Mouse (Mus musculus) lung, embryonic 15.5 days (tissue): ENCODE data around the gene Neurl4. TPM values are rescaled to one million over a fixed set of nuclear protein-coding genes. Genes with fewer than 3 reads are reported as not detected.
A peak's percentile ranks its signal among the peaks of the same experiment; 100 is the strongest.

ENCODE experiments used
- ATAC-seq: fragments of 200-750 bp; cut with Nextera tagmentation; 2 replicates; pipeline ENCODE4 v1.8.0; 2017; ENCODE audit warnings: moderate number of reproducible peaks, borderline replicate concordance; ENCODE audit not compliant: low FRiP score, low TSS enrichment; ENCODE audit errors: extremely low read depth
- H3K27ac ChIP-seq: fragments of 300-500 bp; sonication (generic); 2 replicates; pipeline ENCODE4 v1.5.1; 2015; ENCODE audit warnings: moderate library complexity, mild to moderate bottlenecking, inconsistent platforms
- H3K27me3 ChIP-seq: fragments of 300-500 bp; sonication (generic); 2 replicates; pipeline ENCODE4 v1.6.1; 2015; ENCODE audit warnings: inconsistent platforms
- H3K36me3 ChIP-seq: fragments of 300-500 bp; sonication (generic); 2 replicates; pipeline ENCODE4 v1.6.1; 2015; ENCODE audit warnings: inconsistent platforms
- H3K4me1 ChIP-seq: fragments of 300-500 bp; sonication (generic); 2 replicates; pipeline ENCODE4 v1.6.1; 2015; ENCODE audit warnings: inconsistent platforms
- H3K4me2 ChIP-seq: fragments of 300-500 bp; sonication (generic); 2 replicates; pipeline ENCODE4 v1.6.1; 2015; ENCODE audit warnings: inconsistent platforms, mild to moderate bottlenecking, moderate library complexity
- H3K4me3 ChIP-seq: fragments of 300-500 bp; sonication (generic); 2 replicates; pipeline ENCODE4 v1.5.1; 2015; ENCODE audit warnings: mild to moderate bottlenecking, inconsistent platforms
- H3K9ac ChIP-seq: fragments of 300-500 bp; sonication (generic); 2 replicates; pipeline ENCODE4 v1.6.1; 2015; ENCODE audit warnings: inconsistent platforms
- H3K9me3 ChIP-seq: fragments of 300-500 bp; sonication (generic); 2 replicates; pipeline ENCODE4 v1.6.1; 2016; ENCODE audit warnings: inconsistent platforms
- WGBS: fragments of 180-500 bp; shearing (Covaris S2); methylation state at CpG from one replicate; pipeline ENCODE4 v1.1.7; 2015; 5-methylcytosine and 5-hydroxymethylcytosine counted together
- polyA plus RNA-seq: library from polyadenylated mRNA; unstranded; fragments of >200 nt; fragmentation: Nextera tagmentation; extraction: Ambion mirVana; gene quantifications from 2 replicates; pipeline ENCODE4 v1.2.1, GENCODE M21; 2015

Neurl4 gene
- polyA plus RNA-seq, 1 experiment from 2014 or later: 7.1 TPM

DNA sequence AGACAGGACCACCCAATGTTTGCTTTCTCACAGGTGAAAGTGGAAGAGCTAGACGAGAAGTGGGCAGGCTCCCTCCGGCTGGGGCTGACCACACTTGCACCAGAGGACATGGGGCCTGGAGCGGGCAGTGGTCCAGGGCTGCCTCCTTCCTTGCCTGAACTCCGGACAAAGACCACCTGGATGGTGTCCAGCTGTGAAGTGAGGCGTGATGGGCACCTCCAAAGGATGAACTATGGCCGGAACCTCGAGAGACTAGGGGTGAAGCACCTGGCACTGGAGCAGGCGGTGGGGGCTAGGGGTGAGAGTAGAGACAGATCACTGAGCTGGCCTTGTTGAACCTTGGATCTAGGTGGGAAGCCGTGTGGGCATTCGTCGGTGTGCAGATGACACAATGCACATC, 7.8 kb downstream of the Neurl4 start:
- 88% methylated on average over 11 of the region's 11 CpGs for WGBS
- Histone ChIP-seq H3K36me3 (peaks cover 99% of the 10 kb centered on the region), H3K27ac (no peak overlapping the region), H3K9ac (no peak overlapping the region), H3K4me3 (no peak overlapping the region), H3K9me3 (no peaks in the 10 kb centered on the region), H3K27me3 (no peaks in the 10 kb centered on the region), H3K4me2 (no peak overlapping the region), H3K4me1 (peaks cover 11% of the 10 kb centered on the region)
- no peak for ATAC-seq

DNA sequence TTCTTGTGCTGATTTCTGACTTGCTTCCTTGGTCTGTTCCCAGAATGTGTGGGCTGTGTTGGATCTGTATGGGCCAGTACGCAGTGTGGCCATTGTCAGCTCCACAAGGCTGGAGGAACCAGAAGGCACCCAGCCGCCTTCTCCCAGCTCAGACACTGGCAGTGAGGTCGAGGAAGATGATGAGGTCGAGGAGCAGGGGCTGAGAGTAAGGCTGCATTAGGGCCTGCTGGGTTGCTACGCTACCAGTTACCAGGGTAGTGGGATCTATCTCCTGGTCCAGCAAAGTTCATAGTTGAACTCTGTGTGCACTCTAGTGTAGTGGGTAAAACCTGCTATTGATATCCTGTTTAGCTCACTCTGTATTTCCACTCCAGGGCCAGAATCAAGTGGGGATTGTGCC, 8.3 kb downstream of the Neurl4 start:
- Histone ChIP-seq H3K4me2 (no peak overlapping the region), H3K27me3 (no peaks in the 10 kb centered on the region), H3K4me1 (peaks cover 11% of the 10 kb centered on the region), H3K36me3 (peaks cover 94% of the 10 kb centered on the region), H3K27ac (no peak overlapping the region), H3K4me3 (no peak overlapping the region), H3K9me3 (no peaks in the 10 kb centered on the region), H3K9ac (no peak overlapping the region)
- WGBS: 89% methylated on average over 5 of the region's 5 CpGs
- ATAC-seq: no peak

DNA sequence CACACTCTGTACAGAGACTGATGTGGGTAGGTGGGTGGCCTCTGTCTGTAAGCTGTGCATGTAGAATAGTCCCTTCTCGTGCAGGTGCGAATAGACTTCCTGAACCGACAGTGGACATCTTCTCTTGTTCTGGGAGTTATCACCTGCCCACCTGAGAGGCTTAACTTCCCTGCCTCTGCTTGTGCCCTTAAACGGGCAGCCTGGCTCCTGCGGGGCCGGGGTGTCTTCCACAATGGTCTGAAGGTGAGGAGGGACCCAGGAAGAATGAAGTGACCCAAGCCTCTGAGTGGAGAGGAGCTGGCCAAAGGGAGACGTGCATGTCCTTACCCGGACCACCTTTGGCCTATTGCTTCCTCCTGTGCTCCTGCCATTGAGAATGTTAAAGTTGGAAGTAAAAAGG, 9.3 kb downstream of the Neurl4 start:
- H3K36me3 ChIP-seq: peaks cover 89% of the 10 kb centered on the region
- no peak overlapping the region for H3K4me3 ChIP-seq
- no peaks in the 10 kb centered on the region for H3K27me3 ChIP-seq
- WGBS: 85% methylated on average over 8 of the region's 8 CpGs
- H3K4me1 ChIP-seq: peaks cover 19% of the 10 kb centered on the region
- no peaks in the 10 kb centered on the region for H3K9me3 ChIP-seq
- H3K9ac ChIP-seq: no peak overlapping the region
- H3K4me2 ChIP-seq: no peak overlapping the region
- no peak for ATAC-seq
- H3K27ac ChIP-seq: no peak overlapping the region

GRCm38 (mm10) chr11:69910781-69911560, 10.1 kb downstream of the Neurl4 start:
- Histone ChIP-seq H3K9ac (no peak overlapping the region), H3K36me3 (peaks cover 89% of the 10 kb centered on the region), H3K4me1 (peaks cover 27% of the 10 kb centered on the region), H3K4me2 (no peak overlapping the region), H3K9me3 (no peaks in the 10 kb centered on the region), H3K4me3 (no peak overlapping the region), H3K27ac (no peak overlapping the region), H3K27me3 (no peaks in the 10 kb centered on the region)
- ATAC-seq: no peak
- WGBS: 91% methylated on average over 17 of the region's 17 CpGs

- ATAC-seq: no peak
- Histone ChIP-seq H3K9me3 (no peaks in the 10 kb centered on the region), H3K4me1 (peaks cover 32% of the 10 kb centered on the region), H3K27ac (no peak overlapping the region), H3K4me2 (no peak overlapping the region), H3K36me3 (peaks cover 89% of the 10 kb centered on the region), H3K27me3 (no peaks in the 10 kb centered on the region), H3K4me3 (no peak overlapping the region), H3K9ac (no peak overlapping the region)
- WGBS: 77% methylated on average over 6 of the region's 6 CpGs
Observed at GRCm38 (mm10) chr11:69911701-69912100, 10.8 kb downstream of the Neurl4 start.

- WGBS: 65% methylated on average over 15 of the region's 15 CpGs
- Histone ChIP-seq H3K27me3 (no peaks in the 10 kb centered on the region), H3K4me2 (peak overlapping the region; percentile 87), H3K27ac (no peak overlapping the region), H3K36me3 (peaks cover 89% of the 10 kb centered on the region), H3K9me3 (no peaks in the 10 kb centered on the region), H3K9ac (peak overlapping the region; percentile 94; the same call in 1 of the 2 replicates), H3K4me3 (peak overlapping the region; percentile 92), H3K4me1 (peaks cover 32% of the 10 kb centered on the region)
- ATAC-seq: no peak
Observed at GRCm38 (mm10) chr11:69912716-69913530, 12.1 kb downstream of the Neurl4 start.

- Histone ChIP-seq H3K27ac (peak within 1 kb of the TSS; percentile 91), H3K9ac (peak within 1 kb of the TSS; percentile 94), H3K36me3 (peaks cover 89% of the 10 kb centered on the region), H3K9me3 (no peaks in the 10 kb centered on the region), H3K4me1 (peaks cover 35% of the 10 kb centered on the region), H3K4me3 (peak within 1 kb of the TSS; percentile 92), H3K27me3 (no peaks in the 10 kb centered on the region), H3K4me2 (peak within 1 kb of the TSS; percentile 87)
- peak; percentile 81 for ATAC-seq
- 1% methylated on average over 61 of the region's 61 CpGs for WGBS
Observed at GRCm38 (mm10) chr11:69913554-69914371, 12.9 kb downstream of the Neurl4 start, which contains the start of gene Gps2. Gps2 (plus strand) TSS chr11:69913888.

DNA sequence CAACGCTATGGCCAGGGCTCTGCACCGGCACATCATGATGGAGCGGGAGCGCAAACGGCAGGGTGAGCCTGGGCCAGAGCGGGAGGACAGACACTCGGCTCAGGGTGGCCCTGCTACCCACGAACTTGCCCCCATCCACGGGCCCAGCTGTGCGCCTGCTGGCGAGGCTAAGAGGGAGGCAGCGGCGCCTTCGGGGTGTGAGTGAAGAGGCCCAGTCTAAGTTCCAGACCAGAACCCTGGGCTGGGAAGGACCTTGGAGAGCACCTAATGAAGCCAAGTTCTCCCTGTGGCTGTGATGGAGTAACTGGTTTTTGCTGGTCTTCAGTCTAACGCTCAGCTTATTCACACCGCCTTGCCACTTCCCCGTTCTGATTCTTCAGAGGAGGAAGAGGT, 13.5 kb downstream of the Neurl4 start:
- peaks cover 41% of the 10 kb centered on the region for H3K4me1 ChIP-seq
- peak overlapping the region; percentile 92 for H3K4me3 ChIP-seq
- peak overlapping the region; percentile 94 for H3K9ac ChIP-seq
- WGBS: 1% methylated on average over 17 of the region's 17 CpGs
- H3K27ac ChIP-seq: peak overlapping the region; percentile 91
- H3K9me3 ChIP-seq: no peaks in the 10 kb centered on the region
- ATAC-seq: peak; percentile 20; the same call in 1 of the 2 replicates
- H3K27me3 ChIP-seq: no peaks in the 10 kb centered on the region
- H3K36me3 ChIP-seq: peaks cover 88% of the 10 kb centered on the region
- peak overlapping the region; percentile 87 for H3K4me2 ChIP-seq

DNA sequence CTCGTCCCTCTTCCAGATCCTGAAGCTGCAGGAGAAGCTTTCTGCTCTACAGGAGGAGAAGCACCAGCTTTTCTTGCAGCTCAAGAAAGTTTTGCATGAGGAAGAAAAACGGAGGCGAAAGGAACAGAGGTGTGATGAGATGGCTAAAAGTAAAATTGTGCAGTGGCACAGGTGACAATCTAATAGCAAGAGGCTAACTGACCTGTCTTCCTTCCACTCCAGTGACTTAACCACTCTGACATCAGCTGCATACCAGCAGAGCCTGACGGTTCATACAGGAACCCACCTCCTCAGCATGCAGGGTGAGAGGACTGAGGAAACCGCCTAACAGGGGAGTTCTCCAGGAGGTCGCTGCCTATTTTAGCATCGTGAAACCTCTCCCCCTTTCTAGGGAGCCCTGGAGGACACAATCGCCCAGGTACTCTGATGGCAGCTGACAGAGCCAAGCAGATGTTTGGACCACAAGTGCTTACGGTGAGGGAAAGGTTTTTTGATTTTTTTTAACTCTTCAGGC, 14.1 kb downstream of the Neurl4 start:
- WGBS: 25% methylated on average over 9 of the region's 9 CpGs
- no peak for ATAC-seq
- H3K27me3 ChIP-seq: no peaks in the 10 kb centered on the region
- no peak overlapping the region for H3K27ac ChIP-seq
- H3K36me3 ChIP-seq: peaks cover 81% of the 10 kb centered on the region
- H3K9ac ChIP-seq: peak overlapping the region; percentile 94; the same call in 1 of the 2 replicates
- peak overlapping the region; percentile 87 for H3K4me2 ChIP-seq
- peak overlapping the region; percentile 92 for H3K4me3 ChIP-seq
- no peaks in the 10 kb centered on the region for H3K9me3 ChIP-seq
- H3K4me1 ChIP-seq: peaks cover 45% of the 10 kb centered on the region

DNA sequence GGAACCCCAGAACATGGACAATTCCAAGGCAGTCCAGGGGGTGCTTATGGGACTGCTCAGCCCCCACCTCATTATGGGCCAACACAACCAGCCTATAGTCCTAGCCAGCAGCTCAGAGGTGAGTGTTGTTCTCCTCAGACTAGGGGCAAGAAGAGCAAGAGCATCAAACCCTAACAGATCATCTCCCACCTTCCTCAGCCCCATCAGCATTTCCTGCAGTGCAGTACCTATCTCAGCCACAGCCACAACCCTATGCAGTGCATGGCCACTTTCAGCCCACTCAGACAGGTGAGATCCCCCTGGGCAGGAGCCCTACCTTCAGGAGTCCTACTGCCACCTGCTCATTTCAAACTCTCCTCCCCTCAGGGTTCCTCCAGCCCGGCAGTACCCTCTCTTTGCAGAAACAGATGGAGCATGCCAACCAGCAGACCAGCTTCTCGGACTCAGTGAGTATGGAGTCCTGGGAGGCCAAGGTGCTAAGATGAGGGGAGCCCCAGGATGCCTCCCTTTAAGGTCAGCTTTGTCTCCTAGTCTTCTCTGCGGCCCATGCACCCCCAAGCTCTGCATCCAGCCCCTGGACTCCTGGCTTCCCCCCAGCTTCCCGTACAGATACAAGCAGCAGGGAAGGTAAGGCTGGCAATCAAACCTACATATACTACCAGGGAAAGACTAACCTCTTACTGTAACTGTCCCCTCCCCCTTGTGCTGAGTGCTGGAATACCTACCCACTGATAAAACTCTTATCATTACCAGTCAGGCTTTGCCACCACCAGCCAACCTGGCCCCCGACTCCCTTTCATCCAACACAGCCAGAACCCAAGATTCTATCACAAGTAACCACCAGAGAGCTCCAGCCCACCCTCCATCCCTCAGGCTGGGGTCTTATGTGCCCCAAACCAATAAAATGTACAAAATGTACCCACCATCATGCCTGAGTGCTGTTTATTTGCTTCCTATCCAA, 15.1 kb downstream of the Neurl4 start:
- no peak for ATAC-seq
- 57% methylated on average over 5 of the region's 5 CpGs for whole genome bisulfite sequencing
- H3K9me3 ChIP-seq: no peaks in the 10 kb centered on the region
- H3K4me2 ChIP-seq: peak overlapping the region; percentile 87
- H3K27ac ChIP-seq: no peak overlapping the region
- H3K4me3 ChIP-seq: peak overlapping the region; percentile 92; the same call in 1 of the 2 replicates
- H3K36me3 ChIP-seq: peaks cover 72% of the 10 kb centered on the region
- H3K9ac ChIP-seq: no peak overlapping the region
- no peaks in the 10 kb centered on the region for H3K27me3 ChIP-seq
- H3K4me1 ChIP-seq: peaks cover 45% of the 10 kb centered on the region
